Mouse (Mus musculus) lung, postnatal 0 days (tissue): ENCODE data around the gene Lmo3.

Experiments used
- CTCF ChIP-seq: IDR thresholded peaks from 2 replicates; pipeline ENCODE4 v1.5.1; 2016; ENCODE audit warnings: antibody characterized with exemption, mild to moderate bottlenecking
- EP300 ChIP-seq: IDR thresholded peaks from 2 replicates; pipeline ENCODE4 v1.6.1; 2016; ENCODE audit warnings: antibody characterized with exemption, mild to moderate bottlenecking, control low read depth

GRCm38 (mm10) chr6:138333991-138334390 is 247.8 kb downstream of the Lmo3 start:
- TF ChIP-seq CTCF, result no peak
- no peak for TF ChIP-seq EP300
